Mouse (Mus musculus) brain, embryonic 14.5 days (tissue): ENCODE measurements around the gene Olfr1373.

Source experiments
- CTCF ChIP-seq: fragments of 200-500 bp; IDR thresholded peaks from 2 replicates; pipeline ENCODE4 v1.5.1; 2012; ENCODE audit warnings: inconsistent platforms, mild to moderate bottlenecking, moderate library complexity, borderline replicate concordance; ENCODE audit not compliant: insufficient read depth, insufficient read length; ENCODE audit errors: extremely low read depth
- POLR2A ChIP-seq: fragments of 200-500 bp; IDR thresholded peaks from 2 replicates; pipeline ENCODE4 v1.6.1; 2012; ENCODE audit warnings: mild to moderate bottlenecking, inconsistent platforms, borderline replicate concordance; ENCODE audit not compliant: poor library complexity, insufficient read depth, insufficient read length, severe bottlenecking; ENCODE audit errors: extremely low read depth

DNA sequence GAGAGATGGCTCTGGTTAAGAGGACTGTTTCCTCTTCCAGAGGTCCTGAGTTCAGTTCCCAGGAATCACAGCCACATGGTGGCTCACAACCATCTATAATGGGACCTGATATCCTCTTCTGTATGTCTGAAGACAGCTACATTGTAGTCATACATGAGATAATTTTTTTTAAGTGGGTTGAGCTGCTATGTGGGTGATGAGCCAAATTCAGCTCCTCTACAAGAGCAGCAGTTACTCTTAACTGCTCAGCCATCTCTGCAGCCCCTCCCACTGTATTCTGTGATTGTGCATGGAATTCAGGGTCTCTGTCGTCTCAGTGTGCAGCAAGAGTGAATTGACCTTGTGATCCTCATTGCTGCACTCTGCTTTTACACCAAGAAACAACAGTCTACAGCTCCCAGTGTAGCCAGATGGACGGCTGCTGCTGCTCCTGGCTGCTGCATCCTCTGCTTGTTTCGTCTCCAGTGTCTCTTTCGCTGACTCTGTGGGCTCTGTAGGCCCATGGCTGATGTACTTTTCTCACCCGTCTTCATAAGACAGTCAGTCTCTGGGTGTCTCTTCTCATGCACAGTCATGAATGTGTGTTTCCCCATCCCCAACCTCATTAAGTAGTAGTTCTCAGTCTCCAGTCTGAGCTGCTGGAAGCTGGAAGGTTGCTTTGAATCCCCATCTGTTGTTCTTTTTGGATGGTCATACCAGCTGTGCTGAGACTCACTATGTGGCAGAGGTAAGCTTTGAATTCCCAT, 16.8 kb downstream of the Olfr1373 start:
- TF ChIP-seq CTCF: no peak
- no peak for TF ChIP-seq POLR2A
